Mouse (Mus musculus): ENCODE results near the gene Ankrd1. TPM values are rescaled to one million over a fixed set of nuclear protein-coding genes. Genes with fewer than 3 reads are reported as not detected.

Gene Ankrd1
- not detected for total RNA-seq (2021)
- long read RNA-seq, experiment 1 = 0 reads
- long read RNA-seq, experiment 2, partial matches to known transcripts = 0 of 2 reads
- long read RNA-seq, experiment 2, other reads (novel, unspliced or antisense) = 2 of 2 reads

- H3K4me3 ChIP-seq = no peak within 1 kb of the TSS
- TF ChIP-seq CTCF (IDR thresholded peaks at IDR 0.05) = no peak
- intact Hi-C loops (cut with DNase I) = loop anchor here (10.0 kb wide), 1 partner anchor 805 kb away; the partner anchor contains the start of gene Btaf1
- H3K27ac ChIP-seq = no peak within 1 kb of the TSS
- no peak for DNase-seq (ENCODE audit: extremely low spot score in 1 of 2, low spot score in 2 of 2)
These were observed at the start of gene Ankrd1 for GRCm38 (mm10) chr19:36119783-36120471. Gene Ankrd1, minus strand, starts transcription at chr19:36120099.

- TF ChIP-seq CTCF (IDR thresholded peaks at IDR 0.05) = no peak
These were observed 49.2 kb upstream of the Ankrd1 start for GRCm38 (mm10) chr19:36169101-36169500.

GRCm38 (mm10) chr19:36168121-36168520 lies 48.2 kb upstream of the Ankrd1 start:
- DNase-seq (ENCODE audit: extremely low spot score in 1 of 2, low spot score in 2 of 2) = no peak
- intact Hi-C loops (cut with DNase I) = no loop called here
- Histone ChIP-seq H3K4me3 (no peak overlapping the region), H3K27ac (no peak overlapping the region)
- TF ChIP-seq CTCF (IDR thresholded peaks at IDR 0.05) = no peak

More at GRCm38 (mm10) chr19:36169101-36169500, 49.2 kb upstream of the Ankrd1 start:
- Histone ChIP-seq H3K27ac (no peak overlapping the region), H3K4me3 (no peak overlapping the region)
- DNase-seq (ENCODE audit: extremely low spot score in 1 of 2, low spot score in 2 of 2) = no peak
- intact Hi-C loops (cut with DNase I) = no loop called here

GRCm38 (mm10) chr19:36167291-36167896 lies 47.5 kb upstream of the Ankrd1 start:
- TF ChIP-seq CTCF (IDR thresholded peaks at IDR 0.05) = no peak
- Histone ChIP-seq H3K27ac (no peak overlapping the region), H3K4me3 (no peak overlapping the region)
- no peak for DNase-seq (ENCODE audit: extremely low spot score in 1 of 2, low spot score in 2 of 2)
- intact Hi-C loops (cut with DNase I) = no loop called here

GRCm38 (mm10) chr19:36166401-36167160 lies 46.7 kb upstream of the Ankrd1 start:
- TF ChIP-seq CTCF (IDR thresholded peaks at IDR 0.05) = no peak
- no peak for DNase-seq (ENCODE audit: extremely low spot score in 1 of 2, low spot score in 2 of 2)
- intact Hi-C loops (cut with DNase I) = no loop called here
- Histone ChIP-seq H3K27ac (no peak overlapping the region), H3K4me3 (no peak overlapping the region)

GRCm38 (mm10) chr19:36165351-36165750 lies 45.5 kb upstream of the Ankrd1 start:
- no peak for DNase-seq (ENCODE audit: extremely low spot score in 1 of 2, low spot score in 2 of 2)
- TF ChIP-seq CTCF (IDR thresholded peaks at IDR 0.05) = no peak
- intact Hi-C loops (cut with DNase I) = no loop called here
- H3K27ac ChIP-seq = no peak overlapping the region
- no peak overlapping the region for H3K4me3 ChIP-seq

GRCm38 (mm10) chr19:36150241-36151007 lies 30.5 kb upstream of the Ankrd1 start:
- no peak overlapping the region for H3K27ac ChIP-seq
- DNase-seq (ENCODE audit: extremely low spot score in 1 of 2, low spot score in 2 of 2) = no peak
- no peak overlapping the region for H3K4me3 ChIP-seq
- intact Hi-C loops (cut with DNase I) = no loop called here
- no peak for TF ChIP-seq CTCF (IDR thresholded peaks at IDR 0.05)

GRCm38 (mm10) chr19:36148578-36148977 lies 28.7 kb upstream of the Ankrd1 start:
- intact Hi-C loops (cut with DNase I) = no loop called here
- DNase-seq (ENCODE audit: extremely low spot score in 1 of 2, low spot score in 2 of 2) = no peak
- no peak; the same call in 1 of the 2 replicates for TF ChIP-seq CTCF (IDR thresholded peaks at IDR 0.05)
- no peak overlapping the region for H3K4me3 ChIP-seq
- H3K27ac ChIP-seq = no peak overlapping the region

GRCm38 (mm10) chr19:36143571-36143970 lies 23.7 kb upstream of the Ankrd1 start:
- no peak overlapping the region for H3K27ac ChIP-seq
- no peak overlapping the region for H3K4me3 ChIP-seq
- intact Hi-C loops (cut with DNase I) = no loop called here
- no peak for TF ChIP-seq CTCF (IDR thresholded peaks at IDR 0.05)
- no peak for DNase-seq (ENCODE audit: extremely low spot score in 1 of 2, low spot score in 2 of 2)

- no peak for DNase-seq (ENCODE audit: extremely low spot score in 1 of 2, low spot score in 2 of 2)
- intact Hi-C loops (cut with DNase I) = no loop called here
- no peak overlapping the region for H3K27ac ChIP-seq
- no peak for TF ChIP-seq CTCF (IDR thresholded peaks at IDR 0.05)
- H3K4me3 ChIP-seq = no peak overlapping the region
These were observed 13.8 kb upstream of the Ankrd1 start for GRCm38 (mm10) chr19:36133731-36134130.

GRCm38 (mm10) chr19:36133064-36133463 lies 13.2 kb upstream of the Ankrd1 start:
- no peak for DNase-seq (ENCODE audit: extremely low spot score in 1 of 2, low spot score in 2 of 2)
- intact Hi-C loops (cut with DNase I) = no loop called here
- H3K27ac ChIP-seq = no peak overlapping the region
- H3K4me3 ChIP-seq = no peak overlapping the region
- no peak for TF ChIP-seq CTCF (IDR thresholded peaks at IDR 0.05)

Data from left cerebral cortex, adult 2 months (tissue).